Mouse (Mus musculus) kidney, postnatal 0 days (tissue): ENCODE data around the gene Mapk10. TPM values are rescaled to one million over a fixed set of nuclear protein-coding genes. Genes with fewer than 3 reads are reported as not detected.

Experiments
- ATAC-seq: fragments of 200-750 bp; cut with Nextera tagmentation; replicated peaks from 2 replicates; pipeline ENCODE4 v1.8.0; 2017; ENCODE audit warnings: low read depth, moderate number of reproducible peaks, moderate TSS enrichment, moderate library complexity; ENCODE audit not compliant: low FRiP score
- DNase-seq: peaks from one replicate; pipeline ENCODE4 v3.0.0-alpha.2; 2016; ENCODE audit warnings: low spot score
- H3K27ac ChIP-seq: fragments of 300-500 bp; sonication (generic); 2 replicates; pipeline ENCODE4 v1.5.1; 2014; ENCODE audit warnings: mild to moderate bottlenecking
- H3K27me3 ChIP-seq: fragments of 300-500 bp; sonication (generic); 2 replicates; pipeline ENCODE4 v1.6.1; 2014; ENCODE audit warnings: low read length, mixed read lengths; ENCODE audit not compliant: insufficient read depth
- H3K36me3 ChIP-seq: fragments of 300-500 bp; sonication (generic); 2 replicates; pipeline ENCODE4 v1.6.1; 2014; ENCODE audit warnings: low read length, mixed read lengths; ENCODE audit not compliant: insufficient read depth
- H3K4me1 ChIP-seq: fragments of 300-500 bp; sonication (generic); replicated peaks from 2 replicates; pipeline ENCODE4 v1.6.1; 2014; ENCODE audit warnings: antibody characterized with exemption, low read length, mixed read lengths; ENCODE audit not compliant: insufficient read depth
- H3K4me2 ChIP-seq: fragments of 300-500 bp; sonication (generic); 2 replicates; pipeline ENCODE4 v1.6.1; 2014; ENCODE audit warnings: mild to moderate bottlenecking, low read length, moderate library complexity, mixed read lengths
- H3K4me3 ChIP-seq: fragments of 300-500 bp; sonication (generic); replicated peaks from 2 replicates; pipeline ENCODE4 v1.5.1; 2014; ENCODE audit warnings: low read depth, low read length
- H3K9ac ChIP-seq: fragments of 300-500 bp; sonication (generic); 2 replicates; pipeline ENCODE4 v1.6.1; 2014; ENCODE audit warnings: low read depth, low read length
- H3K9me3 ChIP-seq: fragments of 300-500 bp; sonication (generic); replicated peaks from 2 replicates; pipeline ENCODE4 v1.6.1; 2016; ENCODE audit warnings: low read length, inconsistent platforms, mixed read lengths
- CTCF ChIP-seq: IDR thresholded peaks from 2 replicates; pipeline ENCODE4 v1.5.1; 2016; ENCODE audit warnings: antibody characterized with exemption, low read depth, mild to moderate bottlenecking, moderate library complexity
- WGBS: fragments of 180-500 bp; shearing (Covaris S2); extraction: QIAGEN DNeasy Blood & Tissue Kit; methylation state at CpG from one replicate; pipeline ENCODE4 v1.1.7; 2014; 5-methylcytosine and 5-hydroxymethylcytosine counted together
- polyA plus RNA-seq: library from polyadenylated mRNA; unstranded; fragments of >200 nt; fragmentation: Nextera tagmentation; extraction: Ambion mirVana; gene quantifications from 2 replicates; pipeline ENCODE4 v1.2.1, GENCODE M21; 2015

Gene Mapk10
- polyA plus RNA-seq, 1 experiment from 2014 or later: 0.41 TPM

GRCm38 (mm10) chr5:102859749-102860148, 351.4 kb downstream of the Mapk10 start:
- Histone ChIP-seq H3K27ac (no peak overlapping the region), H3K4me2 (no peak overlapping the region), H3K36me3 (0 out of 2 replicates have a peak, but pooled peaks cover 9% of the 10 kb centered on the region), H3K9me3 (no peaks in the 10 kb centered on the region), H3K4me1 (0 out of 2 replicates have a peak, but pooled peaks cover 5% of the 10 kb centered on the region), H3K4me3 (no peak overlapping the region), H3K27me3 (no peaks in the 10 kb centered on the region), H3K9ac (no peak overlapping the region)
- no peak for TF ChIP-seq CTCF
- no peak for DNase-seq
- WGBS: 49% methylated on average over 11 of the region's 11 CpGs
- ATAC-seq: no peak

DNA sequence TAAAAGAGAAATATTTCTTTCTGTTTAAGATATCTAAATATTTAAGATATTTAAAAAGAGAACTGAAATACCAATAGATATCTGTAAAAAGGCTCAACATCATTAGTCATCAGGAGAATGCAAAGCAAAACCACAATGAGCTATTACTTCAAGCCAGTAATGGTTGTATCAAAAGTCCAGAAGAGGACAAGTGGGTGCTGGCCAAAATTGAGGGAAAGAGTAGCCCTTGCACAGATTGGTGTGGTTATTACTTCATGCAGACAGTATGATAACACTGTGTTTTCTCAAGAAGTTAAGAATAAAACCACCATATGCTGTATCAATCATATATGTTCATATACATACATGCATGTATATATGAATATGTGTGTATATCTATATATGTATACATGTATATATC, 353.1 kb downstream of the Mapk10 start:
- Histone ChIP-seq H3K4me3 (no peak overlapping the region), H3K27ac (no peak overlapping the region), H3K9ac (no peak overlapping the region), H3K4me2 (no peak overlapping the region), H3K36me3 (0 out of 2 replicates have a peak, but pooled peaks cover 9% of the 10 kb centered on the region), H3K9me3 (no peaks in the 10 kb centered on the region), H3K27me3 (no peaks in the 10 kb centered on the region), H3K4me1 (0 out of 2 replicates have a peak, but pooled peaks cover 6% of the 10 kb centered on the region)
- no peak for DNase-seq
- ATAC-seq: no peak
- TF ChIP-seq CTCF: no peak

Other genes with a start within 250 kb of the Mapk10 start
- 20.4 and 20.8 TPM in 2 replicates for gene Ptpn13, start 213.9 kb upstream of the Mapk10 start, polyA plus RNA-seq